Mouse (Mus musculus) liver (tissue): ENCODE measurements around the gene Upk3a.

ENCODE experiments used
- DNase-seq: peaks from one replicate; pipeline ENCODE4 v3.0.0-alpha.2; 2020; ENCODE audit warnings: mixed read lengths

The Upk3a gene

GRCm38 (mm10) chr15:85055186-85055585 is 38.2 kb downstream of the Upk3a start:
- DNase-seq: no peak

GRCm38 (mm10) chr15:85063421-85063820 is 46.5 kb downstream of the Upk3a start:
- DNase-seq: no peak

- peak; percentile 31 for DNase-seq
Measured at GRCm38 (mm10) chr15:85070561-85070960, 53.6 kb downstream of the Upk3a start.
